Mouse (Mus musculus): ENCODE results near the gene Sytl5. TPM values are rescaled to one million over a fixed set of nuclear protein-coding genes. Genes with fewer than 3 reads are reported as not detected.

Gene Sytl5
- polyA plus RNA-seq, 1 experiment from 2014 or later, result 1.8 TPM

DNA sequence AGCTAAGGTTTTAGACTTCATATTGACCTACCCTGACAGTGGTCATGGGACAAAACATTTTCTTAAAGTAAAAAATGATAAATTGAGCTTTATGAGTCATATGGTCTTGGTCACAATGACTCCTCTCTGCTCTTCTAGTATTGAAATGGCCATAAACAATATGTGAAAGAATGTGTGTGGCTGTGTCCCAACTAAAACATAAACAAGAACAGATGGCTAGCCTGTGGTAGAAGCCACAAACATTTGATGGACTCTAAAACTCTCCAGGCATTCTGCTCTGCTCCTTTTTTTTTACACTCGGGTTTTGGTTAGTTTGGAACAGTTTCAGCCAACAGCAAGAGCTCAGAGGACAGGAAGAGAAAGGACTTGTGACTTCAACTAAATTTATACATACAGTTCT is 120.5 kb downstream of the Sytl5 start:
- Histone ChIP-seq H3K36me3 (ENCODE audit: control insufficient read depth, insufficient read depth) (no peaks in the 10 kb centered on the region), H3K27me3 (ENCODE audit: control insufficient read depth, insufficient read depth, low read depth, low read length) (no peaks in the 10 kb centered on the region), H3K4me2 (ENCODE audit: low read depth, low read length) (no peak overlapping the region), H3K4me1 (ENCODE audit: control insufficient read depth, low read depth, low read length) (no peaks in the 10 kb centered on the region), H3K4me3 (ENCODE audit: low read depth, low read length) (no peak overlapping the region), H3K9ac (ENCODE audit: low read depth, low read length) (no peak overlapping the region), H3K27ac (ENCODE audit: low read length) (no peak overlapping the region), H3K9me3 (replicated peaks; ENCODE audit: control insufficient read depth, low read length) (no peaks in the 10 kb centered on the region)
- WGBS (ENCODE audit: insufficient replicate concordance), result 32% methylated on average over 1 of the region's 1 CpGs
- no peak for ATAC-seq (ENCODE audit: low read depth)

- WGBS (ENCODE audit: insufficient replicate concordance), result 70% methylated on average over 1 of the region's 1 CpGs
- Histone ChIP-seq H3K4me2 (ENCODE audit: low read depth, low read length) (no peak overlapping the region), H3K9ac (ENCODE audit: low read depth, low read length) (no peak overlapping the region), H3K9me3 (replicated peaks; ENCODE audit: control insufficient read depth, low read length) (no peaks in the 10 kb centered on the region), H3K4me3 (ENCODE audit: low read depth, low read length) (no peak overlapping the region), H3K27ac (ENCODE audit: low read length) (no peak overlapping the region), H3K4me1 (ENCODE audit: control insufficient read depth, low read depth, low read length) (no peaks in the 10 kb centered on the region), H3K27me3 (ENCODE audit: control insufficient read depth, insufficient read depth, low read depth, low read length) (no peaks in the 10 kb centered on the region), H3K36me3 (ENCODE audit: control insufficient read depth, insufficient read depth) (no peaks in the 10 kb centered on the region)
- ATAC-seq (ENCODE audit: low read depth), result no peak
Observed at GRCm38 (mm10) chrX:10007675-10008270, 122.4 kb downstream of the Sytl5 start.

- no peak overlapping the region for H3K4me2 ChIP-seq (ENCODE audit: low read depth, low read length)
- no peaks in the 10 kb centered on the region for H3K36me3 ChIP-seq (ENCODE audit: control insufficient read depth, insufficient read depth)
- H3K9me3 ChIP-seq (replicated peaks; ENCODE audit: control insufficient read depth, low read length), result no peaks in the 10 kb centered on the region
- no peak overlapping the region for H3K9ac ChIP-seq (ENCODE audit: low read depth, low read length)
- H3K4me1 ChIP-seq (ENCODE audit: control insufficient read depth, low read depth, low read length), result no peaks in the 10 kb centered on the region
- no peak overlapping the region for H3K4me3 ChIP-seq (ENCODE audit: low read depth, low read length)
- ATAC-seq (ENCODE audit: low read depth), result no peak
- no peaks in the 10 kb centered on the region for H3K27me3 ChIP-seq (ENCODE audit: control insufficient read depth, insufficient read depth, low read depth, low read length)
- no peak overlapping the region for H3K27ac ChIP-seq (ENCODE audit: low read length)
Observed at GRCm38 (mm10) chrX:10010202-10010601, 124.8 kb downstream of the Sytl5 start.

DNA sequence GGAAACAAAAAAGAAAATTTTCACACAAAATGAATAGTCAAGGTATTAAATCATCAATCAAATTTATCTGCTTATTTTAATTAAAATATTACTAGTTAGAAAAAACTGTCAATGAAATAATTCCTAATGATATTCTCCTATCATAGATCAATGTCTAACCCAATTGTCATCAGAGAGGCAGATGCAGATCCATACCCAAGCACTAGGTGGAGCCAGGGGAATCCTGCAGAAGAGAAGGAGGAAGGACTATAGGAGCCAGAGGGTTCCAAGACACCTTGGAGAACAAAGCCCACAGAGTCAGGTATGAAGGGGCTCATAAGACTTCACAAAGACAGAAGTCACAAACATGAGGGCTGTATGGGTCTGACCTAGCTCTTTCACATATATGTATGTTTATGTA is 149.2 kb downstream of the Sytl5 start:
- Histone ChIP-seq H3K27me3 (ENCODE audit: control insufficient read depth, insufficient read depth, low read depth, low read length) (no peaks in the 10 kb centered on the region), H3K9ac (ENCODE audit: low read depth, low read length) (no peak overlapping the region), H3K4me1 (ENCODE audit: control insufficient read depth, low read depth, low read length) (no peaks in the 10 kb centered on the region), H3K4me2 (ENCODE audit: low read depth, low read length) (no peak overlapping the region), H3K27ac (ENCODE audit: low read length) (no peak overlapping the region), H3K36me3 (ENCODE audit: control insufficient read depth, insufficient read depth) (no peaks in the 10 kb centered on the region), H3K4me3 (ENCODE audit: low read depth, low read length) (no peak overlapping the region), H3K9me3 (replicated peaks; ENCODE audit: control insufficient read depth, low read length) (no peaks in the 10 kb centered on the region)
- no peak for ATAC-seq (ENCODE audit: low read depth)

Other genes with a start within 250 kb of the Sytl5 start
- 24.1 and 26.8 TPM in 2 replicates for gene Dynlt3, start 222.6 kb upstream of the Sytl5 start, polyA plus RNA-seq (2015; fragmentation: Nextera tagmentation; extraction: Ambion mirVana)
- gene Hypm, start 38.7 kb upstream of the Sytl5 start, polyA plus RNA-seq (2015; fragmentation: Nextera tagmentation; extraction: Ambion mirVana), result not detected in 2 replicates
- gene H2al3, start 35.9 kb upstream of the Sytl5 start, polyA plus RNA-seq (2015; fragmentation: Nextera tagmentation; extraction: Ambion mirVana), result not detected in 2 replicates
- 0.90 and 1.4 TPM in 2 replicates for gene Srpx, start 232.1 kb downstream of the Sytl5 start, polyA plus RNA-seq (2015; fragmentation: Nextera tagmentation; extraction: Ambion mirVana)

Measured in liver, embryonic 16.5 days (tissue).